Mouse (Mus musculus): ENCODE data around the gene Gpi1. TPM values are rescaled to one million over a fixed set of nuclear protein-coding genes. Genes with fewer than 3 reads are reported as not detected.

Gpi1 gene
- 335 and 354 TPM in 2 replicates for polyA plus RNA-seq (2012; rRNA removed)

DNA sequence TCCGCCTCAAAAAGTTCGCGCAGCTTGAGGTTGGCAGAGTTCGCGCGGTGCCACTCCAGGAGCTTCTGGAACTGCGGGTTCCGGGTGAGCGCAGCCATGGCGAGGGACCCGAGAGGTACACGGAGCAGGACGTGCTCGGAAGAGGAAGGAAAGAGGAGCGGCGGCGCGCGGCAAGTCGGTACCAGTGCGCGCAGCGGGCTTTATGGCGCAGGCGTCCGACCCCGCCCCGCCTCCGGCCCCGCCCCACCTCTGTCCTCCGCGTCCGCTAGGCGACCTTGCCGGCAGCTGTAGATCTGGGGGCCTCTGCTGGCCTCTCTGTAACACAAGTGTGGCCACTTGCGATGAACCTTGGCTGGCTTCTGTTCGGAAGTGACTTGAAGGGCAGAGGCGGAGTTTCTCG is at the start of gene Gpi1:
Gene Gpi1 (minus strand): TSS at position 221 of the 400 bp plus-strand sequence.

DNA sequence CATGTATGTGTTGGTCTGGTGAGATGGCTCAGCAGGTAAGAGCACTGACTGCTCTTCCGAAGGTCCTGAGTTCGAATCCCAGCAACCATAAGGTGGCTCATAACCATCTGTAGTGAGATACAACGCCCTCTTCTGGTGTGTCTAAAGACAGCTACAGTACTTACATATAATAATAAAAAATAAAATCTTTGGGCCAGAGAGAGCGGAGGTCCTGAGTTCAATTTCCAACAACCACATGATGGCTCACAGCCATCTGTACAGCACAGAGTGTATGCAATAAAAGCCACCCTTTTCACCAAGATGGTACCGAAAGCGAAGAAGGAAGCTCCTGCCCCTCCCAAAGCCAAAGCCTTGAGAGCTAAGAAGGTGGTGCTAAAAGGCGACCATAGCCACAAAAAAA is 20.6 kb upstream of the Gpi1 start, which contains the start of gene Gm6096:
Gene Gm6096 (plus strand): TSS at position 301 of the 400 bp plus-strand sequence.

DNA sequence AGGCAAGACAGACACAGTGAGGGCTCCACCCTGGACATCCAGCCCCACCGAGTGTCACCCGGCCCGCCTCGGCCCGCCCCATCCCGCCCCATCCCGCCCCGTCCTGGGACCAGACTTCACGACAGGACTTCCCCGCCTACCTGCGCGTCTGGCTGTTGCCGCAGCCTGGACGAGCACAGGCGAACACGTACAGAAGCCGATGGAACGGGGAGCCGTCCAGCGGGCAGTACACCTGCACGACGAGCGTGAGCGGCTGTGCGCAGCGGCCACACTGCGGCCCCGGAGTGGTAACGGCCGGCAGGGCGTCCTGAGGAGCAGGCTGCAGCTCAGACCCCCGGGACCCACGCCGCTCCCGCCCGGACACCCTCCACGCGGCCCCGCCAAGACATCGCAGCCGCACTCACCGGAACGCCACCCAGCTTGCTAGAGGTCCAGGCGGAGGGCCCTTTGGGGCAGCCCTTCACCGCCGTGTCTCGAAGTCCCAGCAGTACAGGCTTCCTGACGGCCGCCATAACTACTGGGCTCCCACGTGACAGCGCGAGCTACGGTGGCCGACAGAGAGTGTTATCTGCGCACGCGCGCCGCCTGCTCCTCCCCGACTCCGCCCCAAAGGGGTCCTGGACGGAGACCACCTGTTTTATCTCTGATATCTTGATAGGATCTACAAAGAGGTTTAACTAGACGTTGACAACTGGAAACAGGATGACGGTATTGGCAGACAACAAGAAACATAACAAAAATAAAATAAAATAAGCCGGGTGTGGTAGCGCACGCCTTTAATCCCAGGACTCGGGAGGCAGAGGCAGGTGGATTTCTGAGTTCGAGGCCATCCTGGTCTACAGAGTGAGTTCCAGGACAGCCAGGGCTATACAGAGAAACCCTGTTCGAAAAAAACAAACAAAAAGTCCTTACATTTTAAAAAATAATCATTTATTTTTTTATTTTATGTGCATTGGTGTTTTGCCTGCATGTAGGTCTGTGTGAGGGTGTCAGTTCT is 33.7 kb downstream of the Gpi1 start, which contains the start of gene Pdcd2l:
Gene Pdcd2l (minus strand): TSS at position 530 of the 997 bp plus-strand sequence.

DNA sequence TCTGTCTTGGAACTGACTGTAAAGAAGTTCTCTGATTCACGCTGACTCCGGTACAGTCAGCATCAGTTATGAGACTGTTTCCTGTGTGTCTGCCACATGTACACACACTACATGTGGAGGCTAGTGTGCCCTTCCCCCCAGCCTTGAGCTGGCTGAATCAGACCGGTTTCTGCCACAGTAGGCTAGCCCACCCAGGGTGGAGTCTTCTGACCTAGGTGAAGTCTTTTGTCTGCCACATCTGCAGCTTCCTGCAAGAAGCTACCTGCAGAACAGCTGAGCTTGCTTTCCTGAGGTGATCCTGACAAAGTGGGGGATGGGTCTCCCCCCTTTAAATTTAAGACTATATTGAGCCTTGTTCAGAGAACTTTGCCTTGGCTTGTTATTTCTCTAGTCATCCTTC is 60.7 kb downstream of the Gpi1 start, which contains the start of gene Uba2:
Gene Uba2 (minus strand): TSS at position 146 of the 400 bp plus-strand sequence.

Other genes with a start within 250 kb of the Gpi1 start
- not detected in 2 replicates for gene Scgb2b27, start 216.4 kb downstream of the Gpi1 start, polyA plus RNA-seq (2012; rRNA removed)
- gene Scgb1b27, start 208.9 kb downstream of the Gpi1 start, polyA plus RNA-seq (2012; rRNA removed), result not detected in 2 replicates
- gene Scgb1b30, start 134.9 kb downstream of the Gpi1 start, polyA plus RNA-seq (2012; rRNA removed), result not detected in 2 replicates
- 33.7 and 38.0 TPM in 2 replicates for gene Wtip, start 97.1 kb downstream of the Gpi1 start, polyA plus RNA-seq (2012; rRNA removed)
- gene Uba2, start 60.7 kb downstream of the Gpi1 start, polyA plus RNA-seq (2012; rRNA removed), result 123 and 126 TPM in 2 replicates
- gene Pdcd2l, start 33.7 kb downstream of the Gpi1 start, polyA plus RNA-seq (2012; rRNA removed), result 47.3 and 47.6 TPM in 2 replicates
- gene Gm6096, start 20.7 kb upstream of the Gpi1 start, polyA plus RNA-seq (2012; rRNA removed), result not detected in 2 replicates
- gene 4931406P16Rik, start 83.2 kb upstream of the Gpi1 start, polyA plus RNA-seq (2012; rRNA removed), result 38.1 and 38.8 TPM in 2 replicates
- 53.7 and 58.3 TPM in 2 replicates for gene Lsm14a, start 163.0 kb upstream of the Gpi1 start, polyA plus RNA-seq (2012; rRNA removed)

Measured in central nervous system, embryonic 18 days (tissue).